22 mouse cellular contexts compared by ENCODE assay signal in genomic region chr8:8794711-8795110, GRCm38 (mm10).
A peak's percentile ranks its signal among the peaks of the same experiment; 100 is the strongest.
DNase-seq lines count a peak whose midpoint lies in the region; ATAC-seq lines count a peak whose summit lies in the region.
"Had no signal": no experiment of that assay in that cellular context is flagged by ENCODE, and none has a peak within 500 bp of the region (broad histone marks: within the 10 kb centered on the region; RNA-seq: fewer than 3 reads in every experiment).

No protein-coding gene starts in this region.

- no peak overlapping the region for H3K4me3 ChIP-seq in embryonic facial prominence, embryonic 11.5 days (ENCODE audit: low read depth, low read length)
- no peak overlapping the region for H3K4me3 ChIP-seq in embryonic facial prominence, embryonic 10.5 days
- H3K4me3 ChIP-seq in midbrain, embryonic 14.5 days (replicated peaks; ENCODE audit: low read depth, low read length) = no peak overlapping the region
- H3K4me3 ChIP-seq: hindbrain, embryonic 10.5 days; midbrain, embryonic 10.5 days; neural tube, embryonic 12.5 days had no signal

- ATAC-seq in embryonic facial prominence, embryonic 11.5 days (replicated peaks; ENCODE audit: insufficient number of reproducible peaks, low FRiP score, low TSS enrichment, low read depth) = no peak
- no peak for ATAC-seq in midbrain, embryonic 14.5 days (ENCODE audit: low FRiP score, low TSS enrichment)
- ATAC-seq: forebrain, embryonic 14.5 days; hindbrain, embryonic 16.5 days; midbrain, embryonic 16.5 days had no signal

- no peak overlapping the region for H3K4me2 ChIP-seq in embryonic facial prominence, embryonic 11.5 days (ENCODE audit: low read depth, low read length)
- H3K4me2 ChIP-seq in midbrain, embryonic 14.5 days (ENCODE audit: low read length) = no peak overlapping the region
- H3K4me2 ChIP-seq: neural tube, embryonic 12.5 days had no signal

- WGBS in embryonic facial prominence, embryonic 11.5 days = 58% methylated on average over 6 of the region's 6 CpGs
- 73% methylated on average over 6 of the region's 6 CpGs for WGBS in embryonic facial prominence, embryonic 10.5 days
- WGBS in midbrain, embryonic 14.5 days = 91% methylated on average over 6 of the region's 6 CpGs

- no peaks in the 10 kb centered on the region for H3K36me3 ChIP-seq in embryonic facial prominence, embryonic 11.5 days (replicated peaks; ENCODE audit: control insufficient read depth, insufficient read depth, low read depth, low read length)
- H3K36me3 ChIP-seq in embryonic facial prominence, embryonic 10.5 days (replicated peaks) = no peaks in the 10 kb centered on the region
- H3K36me3 ChIP-seq in midbrain, embryonic 14.5 days (ENCODE audit: control insufficient read depth, insufficient read depth, low read length) = no peaks in the 10 kb centered on the region
- H3K36me3 ChIP-seq: hindbrain, embryonic 10.5 days; midbrain, embryonic 10.5 days; neural tube, embryonic 12.5 days had no signal

- no peaks in the 10 kb centered on the region for H3K9me3 ChIP-seq in embryonic facial prominence, embryonic 11.5 days (replicated peaks; ENCODE audit: control insufficient read depth, low read length)
- H3K9me3 ChIP-seq in embryonic facial prominence, embryonic 10.5 days = no peaks in the 10 kb centered on the region
- H3K9me3 ChIP-seq in midbrain, embryonic 14.5 days (ENCODE audit: control insufficient read depth, low read length) = no peaks in the 10 kb centered on the region
- H3K9me3 ChIP-seq: hindbrain, embryonic 10.5 days; midbrain, embryonic 10.5 days; neural tube, embryonic 12.5 days had no signal

- no peak overlapping the region for H3K27ac ChIP-seq in embryonic facial prominence, embryonic 11.5 days (replicated peaks; ENCODE audit: low read depth, low read length)
- no peak overlapping the region for H3K27ac ChIP-seq in embryonic facial prominence, embryonic 10.5 days (replicated peaks)
- no peak overlapping the region for H3K27ac ChIP-seq in midbrain, embryonic 14.5 days (replicated peaks; ENCODE audit: low read depth, low read length)
- H3K27ac ChIP-seq: hindbrain, embryonic 10.5 days; liver, embryonic 14.5 days; midbrain, embryonic 10.5 days; neural tube, embryonic 12.5 days had no signal

- peak; percentile 41 for DNase-seq in embryonic facial prominence, embryonic 11.5 days (ENCODE audit: low spot score)
- DNase-seq in embryonic facial prominence, embryonic 10.5 days (ENCODE audit: low spot score) = no peak
- peak; percentile 51 for DNase-seq in kidney, postnatal 10 days
- no peak for DNase-seq in kidney, adult 11 months
- DNase-seq in lung, postnatal 10 days = peak; percentile 19
- DNase-seq in lung, adult 18-20 months = no peak
- no peak for DNase-seq in midbrain, embryonic 14.5 days
- DNase-seq: adrenal gland, adult 8-10 months; cerebellum, adult 2 months; cerebellum, postnatal 14 days; gastrocnemius, postnatal 14 days; heart, postnatal 14 days; layer of hippocampus, adult 9-11 months; liver had no signal

- H3K27me3 ChIP-seq in embryonic facial prominence, embryonic 11.5 days (ENCODE audit: control insufficient read depth, insufficient read depth, low read length) = no peaks in the 10 kb centered on the region
- H3K27me3 ChIP-seq in embryonic facial prominence, embryonic 10.5 days (replicated peaks; ENCODE audit: low read depth, poor library complexity, severe bottlenecking) = 0 out of 2 replicates have a peak, but pooled peaks cover 6% of the 10 kb centered on the region
- no peaks in the 10 kb centered on the region for H3K27me3 ChIP-seq in midbrain, embryonic 14.5 days (ENCODE audit: control insufficient read depth, insufficient read depth, low read length)
- H3K27me3 ChIP-seq: CH12.LX; neural tube, embryonic 12.5 days had no signal

- H3K9ac ChIP-seq in embryonic facial prominence, embryonic 11.5 days (replicated peaks; ENCODE audit: low read length) = no peak overlapping the region
- no peak overlapping the region for H3K9ac ChIP-seq in midbrain, embryonic 14.5 days (replicated peaks; ENCODE audit: low read length)
- H3K9ac ChIP-seq: liver, embryonic 14.5 days; neural tube, embryonic 12.5 days had no signal

- H3K4me1 ChIP-seq in embryonic facial prominence, embryonic 11.5 days (ENCODE audit: control insufficient read depth, insufficient read depth, low read length) = no peaks in the 10 kb centered on the region
- peaks cover 34% of the 10 kb centered on the region for H3K4me1 ChIP-seq in embryonic facial prominence, embryonic 10.5 days
- H3K4me1 ChIP-seq in midbrain, embryonic 14.5 days (ENCODE audit: control insufficient read depth, insufficient read depth, low read length) = no peaks in the 10 kb centered on the region
- H3K4me1 ChIP-seq: neural tube, embryonic 12.5 days had no signal

Comparison
In these comparisons a context has a peak if more than half of its experiments do, and no peak if none do; other contexts are left out.
1. DNase-seq: peak in embryonic facial prominence, embryonic 11.5 days (single experiment), kidney, postnatal 10 days (single experiment) and lung, postnatal 10 days (single experiment); none in embryonic facial prominence, embryonic 10.5 days (single experiment), kidney, adult 11 months (single experiment), lung, adult 18-20 months (0 of 2) and midbrain, embryonic 14.5 days (single experiment).